Mouse (Mus musculus): ENCODE data around the gene Cep350. TPM values are rescaled to one million over a fixed set of nuclear protein-coding genes. Genes with fewer than 3 reads are reported as not detected.
A peak's percentile ranks its signal among the peaks of the same experiment; 100 is the strongest.
"Not testable (repeated sequence)": the region's sequence is repeated elsewhere in the genome, so short reads cannot be mapped to it uniquely, and the experiment has no call there.

Gene Cep350
- polyA plus RNA-seq, 1 experiment from 2014 or later, result 8.1 TPM

- H3K9ac ChIP-seq (ENCODE audit: low read length), result no peak overlapping the region
- peaks cover 42% of the 10 kb centered on the region for H3K36me3 ChIP-seq (ENCODE audit: control insufficient read depth, insufficient read depth, low read length)
- ATAC-seq (no peak), DNase-seq (ENCODE audit: low spot score) (no peak)
- H3K4me1 ChIP-seq (ENCODE audit: control insufficient read depth, insufficient read depth, low read length), result no peaks in the 10 kb centered on the region
- H3K4me2 ChIP-seq (ENCODE audit: low read length), result no peak overlapping the region
- no peak overlapping the region for H3K4me3 ChIP-seq (ENCODE audit: low read depth, low read length)
- H3K9me3 ChIP-seq (replicated peaks; ENCODE audit: control insufficient read depth, low read length), result no peaks in the 10 kb centered on the region
- WGBS, result 91% methylated on average over 2 of the region's 2 CpGs
- H3K27me3 ChIP-seq (replicated peaks; ENCODE audit: control insufficient read depth, insufficient read depth, low read length), result no peaks in the 10 kb centered on the region
- no peak overlapping the region for H3K27ac ChIP-seq (ENCODE audit: low read depth, low read length)
Observed at GRCm38 (mm10) chr1:155937416-155937815, 35.6 kb downstream of the Cep350 start.

GRCm38 (mm10) chr1:155934702-155935101, 38.4 kb downstream of the Cep350 start:
- Histone ChIP-seq H3K4me3 (ENCODE audit: low read depth, low read length) (no peak overlapping the region), H3K9ac (ENCODE audit: low read length) (no peak overlapping the region), H3K9me3 (replicated peaks; ENCODE audit: control insufficient read depth, low read length) (no peaks in the 10 kb centered on the region), H3K27me3 (replicated peaks; ENCODE audit: control insufficient read depth, insufficient read depth, low read length) (no peaks in the 10 kb centered on the region), H3K36me3 (ENCODE audit: control insufficient read depth, insufficient read depth, low read length) (peaks cover 49% of the 10 kb centered on the region), H3K27ac (ENCODE audit: low read depth, low read length) (no peak overlapping the region), H3K4me1 (ENCODE audit: control insufficient read depth, insufficient read depth, low read length) (no peaks in the 10 kb centered on the region), H3K4me2 (ENCODE audit: low read length) (no peak overlapping the region)
- no peak for DNase-seq (ENCODE audit: low spot score)
- no peak for ATAC-seq
- 84% methylated on average over 2 of the region's 2 CpGs for WGBS

GRCm38 (mm10) chr1:155903561-155903960, 69.5 kb downstream of the Cep350 start:
- Histone ChIP-seq H3K9ac (ENCODE audit: low read length) (no peak overlapping the region), H3K4me1 (ENCODE audit: control insufficient read depth, insufficient read depth, low read length) (no peaks in the 10 kb centered on the region), H3K36me3 (ENCODE audit: control insufficient read depth, insufficient read depth, low read length) (peaks cover 81% of the 10 kb centered on the region), H3K4me2 (ENCODE audit: low read length) (no peak overlapping the region), H3K27ac (ENCODE audit: low read depth, low read length) (no peak overlapping the region), H3K27me3 (replicated peaks; ENCODE audit: control insufficient read depth, insufficient read depth, low read length) (no peaks in the 10 kb centered on the region), H3K4me3 (ENCODE audit: low read depth, low read length) (no peak overlapping the region), H3K9me3 (replicated peaks; ENCODE audit: control insufficient read depth, low read length) (no peaks in the 10 kb centered on the region)
- no peak for ATAC-seq
- no peak for DNase-seq (ENCODE audit: low spot score)
- WGBS, result 92% methylated on average over 3 of the region's 3 CpGs

- 94% methylated on average over 8 of the region's 8 CpGs for WGBS
- DNase-seq (ENCODE audit: low spot score), result no peak
- H3K4me2 ChIP-seq (ENCODE audit: low read length), result no peak overlapping the region
- H3K27ac ChIP-seq (ENCODE audit: low read depth, low read length), result no peak overlapping the region
- H3K4me1 ChIP-seq (ENCODE audit: control insufficient read depth, insufficient read depth, low read length), result no peaks in the 10 kb centered on the region
- H3K9me3 ChIP-seq (replicated peaks; ENCODE audit: control insufficient read depth, low read length), result no peaks in the 10 kb centered on the region
- no peaks in the 10 kb centered on the region for H3K27me3 ChIP-seq (replicated peaks; ENCODE audit: control insufficient read depth, insufficient read depth, low read length)
- no peak overlapping the region for H3K9ac ChIP-seq (ENCODE audit: low read length)
- H3K4me3 ChIP-seq (ENCODE audit: low read depth, low read length), result no peak overlapping the region
- H3K36me3 ChIP-seq (ENCODE audit: control insufficient read depth, insufficient read depth, low read length), result peaks cover 75% of the 10 kb centered on the region
- ATAC-seq, result no peak
Observed at GRCm38 (mm10) chr1:155901348-155901747, 71.7 kb downstream of the Cep350 start.

GRCm38 (mm10) chr1:155894382-155894781, 78.7 kb downstream of the Cep350 start:
- Histone ChIP-seq H3K9ac (ENCODE audit: low read length) (no peak overlapping the region), H3K9me3 (replicated peaks; ENCODE audit: control insufficient read depth, low read length) (no peaks in the 10 kb centered on the region; the same call in 1 of the 2 replicates), H3K4me3 (ENCODE audit: low read depth, low read length) (no peak overlapping the region), H3K36me3 (ENCODE audit: control insufficient read depth, insufficient read depth, low read length) (peaks cover 67% of the 10 kb centered on the region), H3K4me2 (ENCODE audit: low read length) (no peak overlapping the region), H3K27me3 (replicated peaks; ENCODE audit: control insufficient read depth, insufficient read depth, low read length) (no peaks in the 10 kb centered on the region), H3K4me1 (ENCODE audit: control insufficient read depth, insufficient read depth, low read length) (no peaks in the 10 kb centered on the region), H3K27ac (ENCODE audit: low read depth, low read length) (no peak overlapping the region)
- WGBS, result 97% methylated on average over 10 of the region's 10 CpGs
- ATAC-seq, result no peak
- DNase-seq (ENCODE audit: low spot score), result no peak

GRCm38 (mm10) chr1:155886846-155887245, 86.2 kb downstream of the Cep350 start:
- 89% methylated on average over 2 of the region's 2 CpGs for WGBS
- Histone ChIP-seq H3K4me3 (ENCODE audit: low read depth, low read length) (no peak overlapping the region), H3K27ac (ENCODE audit: low read depth, low read length) (no peak overlapping the region), H3K4me2 (ENCODE audit: low read length) (no peak overlapping the region), H3K9me3 (replicated peaks; ENCODE audit: control insufficient read depth, low read length) (no peaks in the 10 kb centered on the region; the same call in 1 of the 2 replicates), H3K36me3 (ENCODE audit: control insufficient read depth, insufficient read depth, low read length) (peaks cover 40% of the 10 kb centered on the region), H3K4me1 (ENCODE audit: control insufficient read depth, insufficient read depth, low read length) (no peaks in the 10 kb centered on the region), H3K27me3 (replicated peaks; ENCODE audit: control insufficient read depth, insufficient read depth, low read length) (no peaks in the 10 kb centered on the region), H3K9ac (ENCODE audit: low read length) (no peak overlapping the region)
- no peak for DNase-seq (ENCODE audit: low spot score)
- ATAC-seq, result no peak

GRCm38 (mm10) chr1:155882646-155883231, 90.3 kb downstream of the Cep350 start:
- not testable (repeated sequence) for H3K4me1 ChIP-seq (ENCODE audit: control insufficient read depth, insufficient read depth, low read length); H3K27ac ChIP-seq (ENCODE audit: low read depth, low read length); H3K9me3 ChIP-seq (replicated peaks; ENCODE audit: control insufficient read depth, low read length); H3K27me3 ChIP-seq (replicated peaks; ENCODE audit: control insufficient read depth, insufficient read depth, low read length); DNase-seq (ENCODE audit: low spot score); ATAC-seq; H3K4me3 ChIP-seq (ENCODE audit: low read depth, low read length); H3K9ac ChIP-seq (ENCODE audit: low read length); H3K4me2 ChIP-seq (ENCODE audit: low read length)
- H3K36me3 ChIP-seq (ENCODE audit: control insufficient read depth, insufficient read depth, low read length), result peaks cover 49% of the 10 kb centered on the region
- WGBS, result 92% methylated on average over 3 of the region's 3 CpGs

GRCm38 (mm10) chr1:155879596-155879995, 93.5 kb downstream of the Cep350 start:
- Histone ChIP-seq H3K9ac (ENCODE audit: low read length) (no peak overlapping the region), H3K9me3 (replicated peaks; ENCODE audit: control insufficient read depth, low read length) (no peaks in the 10 kb centered on the region), H3K4me1 (ENCODE audit: control insufficient read depth, insufficient read depth, low read length) (no peaks in the 10 kb centered on the region), H3K36me3 (ENCODE audit: control insufficient read depth, insufficient read depth, low read length) (peaks cover 55% of the 10 kb centered on the region), H3K4me2 (ENCODE audit: low read length) (no peak overlapping the region), H3K4me3 (ENCODE audit: low read depth, low read length) (no peak overlapping the region), H3K27me3 (replicated peaks; ENCODE audit: control insufficient read depth, insufficient read depth, low read length) (no peaks in the 10 kb centered on the region), H3K27ac (ENCODE audit: low read depth, low read length) (no peak overlapping the region)
- WGBS, result 83% methylated on average over 3 of the region's 3 CpGs
- ATAC-seq (no peak), DNase-seq (ENCODE audit: low spot score) (no peak)

- peaks cover 66% of the 10 kb centered on the region for H3K36me3 ChIP-seq (ENCODE audit: control insufficient read depth, insufficient read depth, low read length)
- no peak overlapping the region for H3K27ac ChIP-seq (ENCODE audit: low read depth, low read length)
- ATAC-seq (no peak), DNase-seq (ENCODE audit: low spot score) (peak; percentile 17)
- H3K9me3 ChIP-seq (replicated peaks; ENCODE audit: control insufficient read depth, low read length), result no peaks in the 10 kb centered on the region
- no peaks in the 10 kb centered on the region for H3K4me1 ChIP-seq (ENCODE audit: control insufficient read depth, insufficient read depth, low read length)
- 74% methylated on average over 4 of the region's 4 CpGs for WGBS
- no peak overlapping the region for H3K4me3 ChIP-seq (ENCODE audit: low read depth, low read length)
- H3K4me2 ChIP-seq (ENCODE audit: low read length), result no peak overlapping the region
- H3K27me3 ChIP-seq (replicated peaks; ENCODE audit: control insufficient read depth, insufficient read depth, low read length), result no peaks in the 10 kb centered on the region
- no peak overlapping the region for H3K9ac ChIP-seq (ENCODE audit: low read length)
Observed at GRCm38 (mm10) chr1:155862967-155863366, 110.1 kb downstream of the Cep350 start.

Measured in forebrain, embryonic 14.5 days (tissue).